Mouse (Mus musculus) layer of hippocampus, adult 11-12 months (tissue): ENCODE measurements around the gene Pakap.
A peak's percentile ranks its signal among the peaks of the same experiment; 100 is the strongest.

Source experiments
- DNase-seq: peaks from one replicate; pipeline ENCODE4 v3.0.0; 2022; ENCODE audit warnings: low spot score

Gene Pakap

DNA sequence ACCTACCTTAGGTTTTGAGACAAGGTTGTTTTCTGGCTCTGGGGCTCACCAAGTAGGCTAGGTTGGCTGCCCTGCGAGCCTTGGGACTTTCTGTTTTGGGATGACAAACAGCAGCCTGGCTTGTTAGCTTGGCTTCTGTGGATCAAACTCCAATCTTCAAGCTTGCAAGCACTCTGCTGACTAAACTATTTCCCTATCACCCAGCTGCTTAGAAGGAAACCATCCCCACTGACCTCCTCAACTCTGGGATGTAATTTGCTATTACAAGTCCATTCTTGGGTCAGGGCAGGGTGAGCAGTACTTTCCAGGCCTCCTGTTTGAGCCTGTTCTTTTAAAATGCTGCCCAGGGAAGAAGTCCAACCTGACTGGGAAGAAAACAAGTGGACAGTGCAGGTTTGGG is 196.9 kb downstream of the Pakap start:
- no peak for DNase-seq

GRCm38 (mm10) chr4:57765806-57766205 is 197.8 kb downstream of the Pakap start:
- no peak for DNase-seq

- no peak for DNase-seq
Measured at GRCm38 (mm10) chr4:57769007-57769406, 201.0 kb downstream of the Pakap start.

GRCm38 (mm10) chr4:57770185-57770823 is 202.3 kb downstream of the Pakap start:
- DNase-seq: no peak

DNA sequence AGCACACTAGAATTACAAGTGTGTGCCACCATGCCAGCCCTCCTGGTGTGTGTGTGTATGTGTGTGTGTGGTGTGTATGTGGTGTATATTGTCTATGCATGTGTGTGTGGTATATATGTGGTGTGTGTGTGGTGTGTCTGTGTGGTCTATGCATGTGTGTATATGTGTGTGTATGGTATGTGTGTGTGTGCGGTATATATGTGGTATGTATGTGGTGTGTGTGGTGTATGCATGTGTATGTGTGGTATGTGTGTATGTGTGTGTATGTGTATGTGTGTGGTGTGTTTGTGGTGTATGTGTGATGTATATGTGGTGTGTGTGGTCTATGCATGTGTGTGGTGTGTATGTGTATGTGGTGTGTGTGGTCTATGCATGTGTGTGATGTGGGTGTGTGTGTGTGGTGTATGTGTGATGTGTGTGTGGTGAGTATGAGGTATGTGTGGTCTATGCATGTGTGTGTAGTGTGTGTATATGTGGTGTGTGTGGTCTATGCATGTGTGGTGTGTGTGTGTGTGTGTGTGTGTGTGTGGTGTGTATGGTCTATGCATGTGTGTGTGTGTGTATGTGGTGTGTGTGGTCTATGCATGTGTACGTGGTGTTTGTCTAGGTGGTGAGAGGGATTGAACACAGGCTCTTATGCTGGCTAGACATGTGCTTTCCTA is 203.7 kb downstream of the Pakap start:
- DNase-seq: no peak

DNA sequence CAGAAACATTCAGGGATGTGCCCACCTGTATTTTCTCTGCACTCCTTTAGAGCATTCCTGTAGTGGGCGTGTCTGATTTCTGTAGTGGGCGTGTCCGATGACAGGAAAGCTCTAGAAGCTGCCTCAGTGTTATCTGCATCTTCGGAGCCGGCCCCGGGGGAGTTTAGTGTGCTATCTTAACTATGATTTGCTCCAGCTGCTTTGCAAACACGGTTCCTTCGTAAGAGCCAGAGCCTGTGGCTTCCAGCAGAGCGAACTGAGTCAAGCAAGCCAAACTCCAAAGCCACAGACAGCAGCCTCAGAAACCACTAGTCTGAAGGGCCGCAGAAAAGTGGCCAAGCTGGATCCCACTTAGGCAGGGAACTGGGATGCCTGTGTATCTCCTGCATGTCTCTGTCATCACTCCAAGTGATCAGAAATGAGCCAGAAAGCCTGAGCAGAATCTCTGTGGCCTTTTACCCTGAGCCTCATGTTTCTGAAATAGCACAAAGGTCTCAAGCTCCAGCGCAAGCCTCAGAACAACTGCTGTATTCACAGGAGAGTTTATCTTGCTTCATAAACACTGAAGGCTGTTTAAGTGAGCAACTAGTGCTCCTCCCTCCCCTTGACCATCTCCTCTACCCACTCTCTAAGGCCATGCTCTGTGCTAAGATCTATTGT is 205.0 kb downstream of the Pakap start:
- no peak for DNase-seq

- DNase-seq: no peak
Measured at GRCm38 (mm10) chr4:57774517-57774916, 206.5 kb downstream of the Pakap start.

GRCm38 (mm10) chr4:57775582-57775981 is 207.6 kb downstream of the Pakap start:
- DNase-seq: no peak

DNA sequence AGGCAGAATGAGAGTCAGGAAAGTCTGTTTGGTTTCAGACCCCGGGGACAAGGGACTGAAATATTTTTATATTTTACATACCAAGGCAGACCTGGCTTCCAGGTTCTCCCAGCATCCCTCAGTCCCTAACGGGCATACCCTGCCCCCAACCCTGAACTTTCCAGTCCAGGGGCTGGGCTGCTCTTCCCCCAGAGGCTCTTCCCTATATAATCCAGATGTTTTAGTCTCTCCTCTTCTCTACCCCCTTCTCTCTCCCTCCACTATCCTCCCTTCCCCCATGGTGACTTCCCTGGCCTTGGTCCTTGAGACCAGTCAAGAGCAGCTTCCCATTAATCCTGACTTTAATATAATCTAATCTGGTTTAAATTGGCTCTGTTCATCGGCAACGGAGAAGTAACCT is 212.4 kb downstream of the Pakap start:
- no peak for DNase-seq

- DNase-seq: no peak
Measured at GRCm38 (mm10) chr4:57780833-57781641, 213.1 kb downstream of the Pakap start.

GRCm38 (mm10) chr4:57781994-57782393 is 214.0 kb downstream of the Pakap start:
- DNase-seq: no peak

DNA sequence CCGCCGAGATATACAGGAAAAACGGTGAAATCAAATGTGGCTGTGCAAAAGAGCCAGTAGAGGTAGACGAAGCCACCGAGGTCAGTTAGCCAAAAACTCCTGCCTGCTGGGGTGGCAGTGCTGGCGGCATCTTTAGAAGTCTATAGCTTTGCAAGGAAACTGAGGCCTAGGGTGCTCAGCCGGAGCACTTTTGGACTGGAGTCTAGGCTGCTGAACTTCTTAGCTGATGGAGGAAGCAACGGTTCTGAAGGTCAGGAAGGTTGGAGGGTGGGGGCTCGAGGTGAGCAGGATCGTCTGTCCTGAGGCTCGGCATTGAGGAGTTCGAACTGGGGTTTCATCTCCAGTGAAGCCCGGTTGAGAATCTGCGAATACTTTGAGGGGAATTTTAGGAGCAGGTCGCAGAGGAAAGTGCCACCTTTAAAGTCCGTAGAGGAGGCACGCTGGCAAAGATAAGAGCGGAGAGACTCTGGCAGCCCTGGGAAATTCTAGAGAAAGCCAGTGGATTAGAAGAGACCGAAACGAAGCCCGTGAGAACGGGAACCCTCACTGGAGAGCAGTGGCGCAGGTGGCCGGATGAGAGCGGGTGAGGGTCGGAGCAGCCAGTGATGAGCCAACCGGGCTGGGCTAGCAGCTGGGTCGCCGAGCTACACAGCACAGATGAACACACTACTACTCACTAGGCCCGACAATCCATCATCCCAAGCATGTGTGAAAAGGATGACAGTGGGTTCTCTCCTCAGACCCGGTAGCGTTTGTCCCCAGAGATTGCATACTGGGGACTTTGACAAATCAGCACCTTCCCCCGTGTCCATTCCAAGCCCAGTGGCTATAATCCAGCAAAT is 214.8 kb downstream of the Pakap start:
- no peak for DNase-seq

- no peak for DNase-seq
Measured at GRCm38 (mm10) chr4:57783391-57783770, 215.4 kb downstream of the Pakap start.

DNA sequence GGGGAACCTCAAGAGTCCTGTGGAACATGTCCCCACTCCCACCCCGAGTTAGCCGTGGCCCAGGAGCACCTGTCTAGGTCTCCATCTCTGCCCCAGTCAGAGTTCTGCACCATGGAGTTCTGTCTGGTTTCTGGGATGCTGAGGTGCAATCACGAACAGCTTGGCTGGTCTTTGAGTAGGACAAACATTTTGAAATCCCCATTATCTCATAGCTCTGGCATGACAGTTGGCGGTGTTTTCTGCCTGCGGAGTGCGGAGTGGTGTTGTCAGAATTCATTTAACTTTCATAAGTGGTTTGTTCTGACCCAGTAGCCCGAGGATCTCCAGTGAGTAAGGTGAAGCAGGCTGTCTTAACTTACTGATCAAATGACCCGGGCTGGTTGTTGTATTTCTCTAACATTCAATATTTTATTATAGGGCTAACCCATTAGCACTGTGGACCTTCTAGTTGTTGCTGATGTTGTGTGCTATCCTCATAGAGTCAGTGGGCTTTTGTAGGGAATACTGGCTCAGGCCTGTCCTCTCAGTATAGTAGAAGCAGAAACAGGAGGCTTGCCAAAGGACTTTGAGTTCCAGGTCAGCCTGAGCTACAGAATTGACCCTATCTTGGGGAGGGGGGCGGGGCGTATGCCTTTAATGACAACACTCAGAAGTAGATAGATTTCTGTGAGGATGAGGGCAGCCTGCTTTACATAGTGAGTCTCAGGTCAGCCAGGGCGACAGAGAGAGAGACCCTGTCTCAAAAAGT is 216.0 kb downstream of the Pakap start:
- peak; percentile 29 for DNase-seq

GRCm38 (mm10) chr4:57788709-57789108 is 220.7 kb downstream of the Pakap start:
- DNase-seq: no peak

- no peak for DNase-seq
Measured at GRCm38 (mm10) chr4:57789118-57789517, 221.1 kb downstream of the Pakap start.

GRCm38 (mm10) chr4:57793989-57794388 is 226.0 kb downstream of the Pakap start:
- no peak for DNase-seq

DNA sequence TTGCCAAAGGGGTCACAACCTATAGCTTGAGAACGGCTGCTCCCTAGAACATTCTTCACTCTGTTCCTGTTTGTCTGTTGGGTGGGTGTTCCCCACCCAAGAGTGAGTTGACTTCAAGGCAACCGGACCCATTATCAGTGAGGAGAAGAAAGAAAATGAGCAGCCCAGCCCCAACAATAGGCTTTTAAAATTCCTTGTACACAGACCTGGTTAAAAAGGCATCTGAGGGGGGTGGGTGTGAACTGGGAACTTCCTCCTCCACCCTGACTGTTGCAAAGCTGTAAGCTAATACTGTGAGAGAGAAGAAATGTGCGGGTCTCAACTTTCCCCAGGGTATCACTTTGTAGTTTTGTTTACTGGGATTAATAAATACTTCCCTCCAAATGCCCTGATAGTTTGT is 226.6 kb downstream of the Pakap start:
- no peak for DNase-seq

DNA sequence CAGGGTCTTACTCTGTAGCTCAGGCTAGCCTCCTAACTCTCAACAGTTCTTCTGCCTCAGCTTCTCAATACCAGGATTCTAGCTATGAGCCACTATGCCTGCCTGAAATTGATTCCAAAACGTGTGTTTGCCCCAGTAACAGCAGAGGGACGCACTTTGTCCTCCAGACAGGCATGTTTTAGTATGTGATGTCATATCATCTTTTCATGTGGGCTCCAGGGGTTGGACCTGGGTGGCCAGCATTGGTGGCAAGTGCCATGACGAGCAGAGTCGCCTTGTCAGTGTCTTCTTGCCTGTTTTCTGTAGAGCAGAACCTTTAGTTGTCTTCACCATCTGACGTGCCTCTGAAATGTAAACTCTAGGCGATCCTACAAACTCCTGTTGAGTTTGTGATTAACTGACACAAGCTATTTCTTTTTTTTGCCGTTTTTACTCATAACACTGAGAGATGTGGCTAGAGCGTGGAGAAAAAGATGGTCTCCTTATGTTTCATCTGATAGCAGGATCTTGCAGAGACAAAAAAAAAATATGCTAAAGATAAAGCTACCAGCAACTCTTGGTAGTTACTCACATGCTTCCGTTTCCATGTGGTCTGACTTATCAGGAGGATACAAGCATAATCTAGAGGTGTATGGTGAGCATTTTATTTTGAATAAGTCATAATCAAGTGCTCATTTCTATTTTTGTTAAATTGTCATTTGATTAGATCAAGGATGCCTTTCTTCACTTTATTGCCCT is 229.7 kb downstream of the Pakap start:
- DNase-seq: no peak

- no peak for DNase-seq
Measured at GRCm38 (mm10) chr4:57798286-57799018, 230.5 kb downstream of the Pakap start.
